Mouse (Mus musculus) midbrain, postnatal 0 days (tissue): ENCODE measurements around the gene Gng8. TPM values are rescaled to one million over a fixed set of nuclear protein-coding genes. Genes with fewer than 3 reads are reported as not detected.

Experiments
- ATAC-seq: fragments of 200-750 bp; cut with Nextera tagmentation; 2 replicates; pipeline ENCODE4 v1.8.0; 2017; ENCODE audit warnings: moderate number of reproducible peaks, mild to moderate bottlenecking, moderate TSS enrichment, moderate library complexity; ENCODE audit not compliant: low FRiP score
- DNase-seq: peaks from one replicate; pipeline ENCODE4 v3.0.0-alpha.2; 2015; ENCODE audit warnings: low spot score
- H3K27ac ChIP-seq: fragments of 300-500 bp; sonication (generic); 2 replicates; pipeline ENCODE4 v1.5.1; 2014; ENCODE audit warnings: low read depth, mild to moderate bottlenecking, low read length, mixed read lengths
- H3K27me3 ChIP-seq: fragments of 300-500 bp; sonication (generic); 2 replicates; pipeline ENCODE4 v1.6.1; 2014; ENCODE audit warnings: low read length, control low read depth, mixed read lengths; ENCODE audit not compliant: insufficient read depth
- H3K36me3 ChIP-seq: fragments of 300-500 bp; sonication (generic); 2 replicates; pipeline ENCODE4 v1.6.1; 2014; ENCODE audit warnings: low read length, control low read depth, mixed read lengths; ENCODE audit not compliant: insufficient read depth
- H3K4me1 ChIP-seq: fragments of 300-500 bp; sonication (generic); 2 replicates; pipeline ENCODE4 v1.6.1; 2014; ENCODE audit warnings: mild to moderate bottlenecking, control low read depth, antibody characterized with exemption, low read length, mixed read lengths; ENCODE audit not compliant: insufficient read depth
- H3K4me2 ChIP-seq: fragments of 300-500 bp; sonication (generic); 2 replicates; pipeline ENCODE4 v1.6.1; 2014; ENCODE audit warnings: low read depth, mild to moderate bottlenecking, low read length, mixed read lengths; ENCODE audit not compliant: poor library complexity, severe bottlenecking
- H3K4me3 ChIP-seq: fragments of 300-500 bp; sonication (generic); 2 replicates; pipeline ENCODE4 v1.5.1; 2014; ENCODE audit warnings: low read depth, mild to moderate bottlenecking, low read length, moderate library complexity
- H3K9ac ChIP-seq: fragments of 300-500 bp; sonication (generic); replicated peaks from 2 replicates; pipeline ENCODE4 v1.6.1; 2014; ENCODE audit warnings: mild to moderate bottlenecking, low read length, moderate library complexity, mixed read lengths; ENCODE audit not compliant: poor library complexity, severe bottlenecking
- H3K9me3 ChIP-seq: fragments of 300-500 bp; sonication (generic); 2 replicates; pipeline ENCODE4 v1.6.1; 2016; ENCODE audit warnings: low read length, control low read depth
- CTCF ChIP-seq: IDR thresholded peaks from 2 replicates; pipeline ENCODE4 v1.5.1; 2016; ENCODE audit warnings: antibody characterized with exemption, mild to moderate bottlenecking
- WGBS: fragments of 180-500 bp; shearing (Covaris S2); extraction: QIAGEN DNeasy Blood & Tissue Kit; methylation state at CpG from one replicate; pipeline ENCODE4 v1.1.7; 2014; 5-methylcytosine and 5-hydroxymethylcytosine counted together
- polyA plus RNA-seq: library from polyadenylated mRNA; unstranded; fragments of >200 nt; fragmentation: Nextera tagmentation; extraction: Ambion mirVana; gene quantifications from 2 replicates; pipeline ENCODE4 v1.2.1, GENCODE M21; 2015
- total RNA-seq: library from RNA; depleted of rRNA; stranded (reverse); fragments of >200 nt; gene quantifications from 2 replicates; pipeline ENCODE4 v1.2.3, GENCODE M21; 2014

The Gng8 gene
- total and polyA plus RNA-seq, 2 experiments from 2014 or later = 5.2 to 15.9 TPM

DNA sequence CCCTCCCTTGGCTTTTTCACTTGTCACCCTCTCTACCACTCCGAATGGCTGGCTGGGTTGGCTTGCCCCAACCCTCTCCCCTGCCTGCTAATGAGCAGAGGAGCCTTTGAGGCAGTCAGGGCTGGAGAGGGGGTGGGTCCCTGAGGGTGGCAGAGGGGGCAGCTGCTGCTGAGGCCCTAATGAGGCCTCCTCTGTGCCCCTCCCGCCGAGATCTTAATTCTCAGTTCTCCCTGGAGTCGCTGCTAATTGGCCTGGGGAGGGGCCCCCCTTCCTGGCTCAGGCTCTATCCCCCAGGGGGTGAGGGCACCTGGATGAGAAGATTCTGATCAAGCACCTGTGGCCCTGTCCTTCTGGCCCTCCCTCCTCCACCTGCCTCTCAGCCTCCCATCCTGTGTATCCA, 2.7 kb downstream of the Gng8 start:
- Histone ChIP-seq H3K9ac (no peak overlapping the region), H3K4me2 (peak overlapping the region; percentile 45), H3K9me3 (no peaks in the 10 kb centered on the region), H3K36me3 (no peaks in the 10 kb centered on the region), H3K27me3 (0 out of 2 replicates have a peak, but pooled peaks cover 4% of the 10 kb centered on the region), H3K27ac (0 out of 2 replicates have a peak overlapping the region, but pooled peaks have one; percentile 9), H3K4me1 (no peaks in the 10 kb centered on the region), H3K4me3 (0 out of 2 replicates have a peak overlapping the region, but pooled peaks have one; percentile 18)
- no peak for DNase-seq
- no peak for TF ChIP-seq CTCF
- ATAC-seq = peak; percentile 14; the same call in 1 of the 2 replicates
- 3% methylated on average over 4 of the region's 4 CpGs for WGBS

DNA sequence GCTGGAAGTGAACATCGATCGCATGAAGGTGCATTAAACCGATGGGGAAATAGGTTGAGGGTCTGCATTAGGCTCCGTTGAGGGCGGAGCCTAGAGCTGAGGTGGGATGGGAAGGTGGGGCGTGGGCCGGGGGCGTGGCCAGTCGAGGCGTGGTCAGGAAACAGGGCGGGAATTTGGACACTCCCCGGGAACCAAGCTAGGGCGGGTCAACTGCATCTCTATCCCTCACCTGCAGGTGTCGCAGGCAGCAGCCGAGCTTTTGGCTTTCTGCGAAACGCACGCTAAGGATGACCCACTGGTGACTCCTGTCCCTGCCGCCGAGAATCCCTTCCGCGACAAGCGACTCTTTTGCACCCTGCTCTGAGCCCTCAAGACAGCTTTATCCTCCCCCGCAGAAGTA, 3.4 kb downstream of the Gng8 start:
- Histone ChIP-seq H3K27ac (0 out of 2 replicates have a peak overlapping the region, but pooled peaks have one; percentile 9), H3K4me3 (peak overlapping the region; percentile 18), H3K36me3 (no peaks in the 10 kb centered on the region), H3K4me2 (peak overlapping the region; percentile 45), H3K9ac (0 out of 2 replicates have a peak overlapping the region, but pooled peaks have one; percentile 24), H3K9me3 (no peaks in the 10 kb centered on the region), H3K27me3 (0 out of 2 replicates have a peak, but pooled peaks cover 4% of the 10 kb centered on the region), H3K4me1 (no peaks in the 10 kb centered on the region)
- peak; percentile 73 for DNase-seq
- TF ChIP-seq CTCF = peak; percentile 82
- under 1% methylated on average over 23 of the region's 24 CpGs for WGBS
- ATAC-seq = peak; percentile 34

- H3K27ac ChIP-seq = no peak overlapping the region
- 27% methylated on average over 10 of the region's 10 CpGs for WGBS
These were observed 3.9 kb downstream of the Gng8 start for GRCm38 (mm10) chr7:16895511-16895910.

GRCm38 (mm10) chr7:16900526-16900925, 8.9 kb downstream of the Gng8 start:
- Histone ChIP-seq H3K4me3 (no peak overlapping the region), H3K9ac (peak overlapping the region; percentile 29; the same call in 1 of the 2 replicates), H3K27me3 (no peaks in the 10 kb centered on the region), H3K4me2 (no peak overlapping the region), H3K9me3 (no peaks in the 10 kb centered on the region), H3K4me1 (no peaks in the 10 kb centered on the region), H3K36me3 (no peaks in the 10 kb centered on the region), H3K27ac (no peak overlapping the region)
- WGBS = 25% methylated on average over 5 of the region's 5 CpGs
- no peak for DNase-seq
- TF ChIP-seq CTCF = no peak
- no peak for ATAC-seq

More at GRCm38 (mm10) chr7:16895511-16895910, 3.9 kb downstream of the Gng8 start:
- Histone ChIP-seq H3K4me3 (peak overlapping the region; percentile 18), H3K4me1 (no peaks in the 10 kb centered on the region), H3K9me3 (no peaks in the 10 kb centered on the region), H3K9ac (no peak overlapping the region), H3K27me3 (0 out of 2 replicates have a peak, but pooled peaks cover 4% of the 10 kb centered on the region), H3K36me3 (no peaks in the 10 kb centered on the region), H3K4me2 (peak overlapping the region; percentile 45)
- no peak for TF ChIP-seq CTCF
- DNase-seq = no peak
- no peak for ATAC-seq

GRCm38 (mm10) chr7:16903439-16903955, 11.9 kb downstream of the Gng8 start:
- no peak for TF ChIP-seq CTCF
- Histone ChIP-seq H3K27ac (no peak overlapping the region), H3K4me1 (no peaks in the 10 kb centered on the region), H3K36me3 (no peaks in the 10 kb centered on the region), H3K9me3 (no peaks in the 10 kb centered on the region), H3K9ac (no peak overlapping the region), H3K4me3 (no peak overlapping the region), H3K27me3 (no peaks in the 10 kb centered on the region), H3K4me2 (no peak overlapping the region)
- ATAC-seq (no peak), DNase-seq (no peak)
- 67% methylated on average over 2 of the region's 2 CpGs for WGBS

- Histone ChIP-seq H3K9ac (no peak overlapping the region), H3K4me1 (no peaks in the 10 kb centered on the region), H3K9me3 (no peaks in the 10 kb centered on the region), H3K4me3 (no peak overlapping the region), H3K4me2 (no peak overlapping the region), H3K27ac (no peak overlapping the region), H3K27me3 (no peaks in the 10 kb centered on the region), H3K36me3 (no peaks in the 10 kb centered on the region)
- WGBS = 64% methylated on average over 7 of the region's 10 CpGs
- no peak for DNase-seq
- TF ChIP-seq CTCF = no peak
- no peak for ATAC-seq
These were observed 12.6 kb downstream of the Gng8 start for GRCm38 (mm10) chr7:16904120-16904675.
